Mouse (Mus musculus) liver, adult 2 months (tissue): ENCODE measurements around the gene Rbfox3.

ENCODE experiments used
- CTCF ChIP-seq: fragments of 200-500 bp; IDR thresholded peaks from 2 replicates; pipeline ENCODE4 v1.5.1; 2011; ENCODE audit warnings: low read depth, low read length, control low read depth
- POLR2A ChIP-seq: fragments of 200-500 bp; IDR thresholded peaks from 2 replicates; pipeline ENCODE4 v1.6.1; 2011; ENCODE audit warnings: low read length, control low read depth; ENCODE audit not compliant: insufficient read depth; ENCODE audit errors: extremely low read depth

DNA sequence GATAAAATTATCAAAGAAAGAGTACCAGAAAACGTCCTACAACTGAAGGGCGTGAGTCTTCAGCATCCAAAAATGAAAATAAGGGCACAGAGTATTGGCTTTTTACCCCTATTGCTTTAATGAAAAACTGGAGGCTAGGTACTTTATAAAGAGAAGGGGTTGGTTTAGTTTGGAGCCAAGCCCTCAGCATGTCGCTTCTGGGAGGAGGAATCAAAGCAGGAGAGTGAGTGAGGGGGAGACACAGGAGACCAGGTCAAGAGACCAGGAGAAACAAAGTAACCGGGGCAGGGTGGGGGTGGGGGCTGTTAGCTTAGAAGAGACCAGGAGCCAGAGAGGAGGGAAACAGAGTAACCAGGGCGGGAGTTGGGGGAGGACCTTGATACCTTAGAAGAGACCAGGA lies 29.9 kb upstream of the Rbfox3 start:
- TF ChIP-seq CTCF (no peak), POLR2A (no peak)
